In the genomic region with DNA sequence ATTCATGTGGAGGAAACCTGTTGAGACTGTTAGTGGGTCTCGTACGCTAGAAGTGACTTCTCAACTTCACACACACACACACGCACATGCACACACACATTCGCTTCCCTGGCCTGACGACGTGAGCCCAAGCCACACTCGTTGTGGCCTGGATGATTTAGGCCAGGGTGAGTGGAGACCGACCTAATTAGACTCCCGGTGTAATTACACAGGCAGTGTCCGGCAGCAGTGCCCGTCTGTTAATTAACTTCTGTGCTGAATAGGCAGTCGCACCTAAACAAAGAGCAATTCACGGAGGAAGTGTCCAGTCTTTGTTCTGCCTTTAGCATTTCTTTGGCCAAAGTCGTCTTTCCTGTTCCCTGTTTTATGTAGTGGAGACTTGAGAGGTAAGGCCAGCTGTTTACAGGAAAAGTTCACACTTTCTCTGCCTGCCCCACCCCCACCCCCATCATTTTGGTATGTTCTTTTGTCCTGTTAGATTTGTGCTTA, we compare ENCODE assay signal across 24 mouse cellular contexts.
DNase-seq lines count a peak whose midpoint lies in the region; ATAC-seq lines count a peak whose summit lies in the region.
"Had no signal": no experiment of that assay in that cellular context is flagged by ENCODE, and none has a peak within 500 bp of the region (broad histone marks: within the 10 kb centered on the region; RNA-seq: fewer than 3 reads in every experiment).

No protein-coding gene starts in this region.

- 0 out of 2 replicates have a peak overlapping the region, but pooled peaks have one; percentile 33 for H3K27ac ChIP-seq in kidney, embryonic 16.5 days (ENCODE audit: low read length)
- peak overlapping the region; percentile 44; the same call in 1 of the 2 replicates for H3K27ac ChIP-seq in embryonic facial prominence, embryonic 10.5 days (replicated peaks)
- H3K27ac ChIP-seq: embryonic facial prominence, embryonic 15.5 days; forebrain, embryonic 15.5 days; hindbrain, embryonic 14.5 days; limb, embryonic 12.5 days; liver, embryonic 13.5 days; midbrain, embryonic 12.5 days; neural tube, embryonic 12.5 days had no signal

- H3K4me2 ChIP-seq in kidney, embryonic 16.5 days (replicated peaks; ENCODE audit: low read depth, low read length): no peak overlapping the region
- H3K4me2 ChIP-seq: embryonic facial prominence, embryonic 15.5 days; forebrain, embryonic 15.5 days; hindbrain, embryonic 14.5 days; limb, embryonic 12.5 days; liver, embryonic 13.5 days; midbrain, embryonic 12.5 days; neural tube, embryonic 12.5 days had no signal

- no peak overlapping the region for H3K4me3 ChIP-seq in kidney, embryonic 16.5 days (ENCODE audit: low read length)
- no peak overlapping the region for H3K4me3 ChIP-seq in embryonic facial prominence, embryonic 10.5 days
- H3K4me3 ChIP-seq: embryonic facial prominence, embryonic 15.5 days; forebrain, embryonic 15.5 days; limb, embryonic 12.5 days; liver, embryonic 13.5 days; midbrain, embryonic 12.5 days; neural tube, embryonic 12.5 days had no signal

- H3K9me3 ChIP-seq in kidney, embryonic 16.5 days (ENCODE audit: low read length): no peaks in the 10 kb centered on the region
- H3K9me3 ChIP-seq in embryonic facial prominence, embryonic 10.5 days: no peaks in the 10 kb centered on the region
- H3K9me3 ChIP-seq: embryonic facial prominence, embryonic 15.5 days; forebrain, embryonic 15.5 days; G1E; limb, embryonic 12.5 days; liver, embryonic 13.5 days; midbrain, embryonic 12.5 days; neural tube, embryonic 12.5 days had no signal

- no peaks in the 10 kb centered on the region for H3K36me3 ChIP-seq in kidney, embryonic 16.5 days (ENCODE audit: insufficient read depth, low read length)
- H3K36me3 ChIP-seq in embryonic facial prominence, embryonic 10.5 days (replicated peaks): peaks cover 3% of the 10 kb centered on the region; the same call in 1 of the 2 replicates
- H3K36me3 ChIP-seq: forebrain, embryonic 15.5 days; limb, embryonic 12.5 days; liver, embryonic 13.5 days; midbrain, embryonic 12.5 days; neural tube, embryonic 12.5 days had no signal

- WGBS in kidney, embryonic 16.5 days: 36% methylated on average over 14 of the region's 14 CpGs
- WGBS in embryonic facial prominence, embryonic 10.5 days: 35% methylated on average over 14 of the region's 14 CpGs

- ATAC-seq in kidney, embryonic 16.5 days (ENCODE audit: low FRiP score, low TSS enrichment): 0 out of 2 replicates have a peak, but pooled peaks have one; percentile 42
- ATAC-seq: CD4-positive, CD25-positive, alpha-beta regulatory T cell, adult 4 months; forebrain, embryonic 15.5 days; inflammation-experienced regulatory T-cells, adult 6 months had no signal

- H3K9ac ChIP-seq in kidney, embryonic 16.5 days (replicated peaks; ENCODE audit: low read length): no peak overlapping the region
- H3K9ac ChIP-seq: embryonic facial prominence, embryonic 15.5 days; forebrain, embryonic 15.5 days; hindbrain, embryonic 14.5 days; limb, embryonic 12.5 days; liver, embryonic 13.5 days; midbrain, embryonic 12.5 days; neural tube, embryonic 12.5 days had no signal

- no peaks in the 10 kb centered on the region for H3K27me3 ChIP-seq in kidney, embryonic 16.5 days (ENCODE audit: insufficient read depth, low read length)
- H3K27me3 ChIP-seq in embryonic facial prominence, embryonic 10.5 days (replicated peaks; ENCODE audit: low read depth, poor library complexity, severe bottlenecking): 0 out of 2 replicates have a peak, but pooled peaks cover 4% of the 10 kb centered on the region
- H3K27me3 ChIP-seq: embryonic facial prominence, embryonic 15.5 days; forebrain, embryonic 15.5 days; liver, embryonic 13.5 days; midbrain, embryonic 12.5 days; neural tube, embryonic 12.5 days had no signal

- DNase-seq in cerebellum, adult 9-10 months: peak; percentile 28
- no peak for DNase-seq in cerebellum, postnatal 10 days
- no peak for DNase-seq in kidney, postnatal 14 days
- peak; percentile 23 for DNase-seq in ES-CJ7 (ENCODE audit: low read depth, low spot score)
- no peak for DNase-seq in embryonic facial prominence, embryonic 10.5 days (ENCODE audit: low spot score)
- no peak for DNase-seq in heart, adult 9 months (ENCODE audit: low spot score in 2 of 2)
- DNase-seq: adrenal gland, postnatal 25 days; cerebellum, adult 11 months; gastrocnemius, postnatal 14 days; heart, adult 11 months; liver, embryonic 13.5 days; lung, adult 2 months; lung, postnatal 14 days; thymus, postnatal 14 days had no signal

- peaks cover 9% of the 10 kb centered on the region; the same call in 1 of the 2 replicates for H3K4me1 ChIP-seq in kidney, embryonic 16.5 days (ENCODE audit: insufficient read depth, low read length)
- H3K4me1 ChIP-seq in embryonic facial prominence, embryonic 10.5 days: peaks cover 24% of the 10 kb centered on the region
- H3K4me1 ChIP-seq: embryonic facial prominence, embryonic 15.5 days; liver, embryonic 13.5 days had no signal

Comparison
In these comparisons a context has a peak if more than half of its experiments do, and no peak if none do; other contexts are left out.
1. DNase-seq: peak in cerebellum, adult 9-10 months (single experiment) and ES-CJ7 (single experiment); none in cerebellum, postnatal 10 days (0 of 2), kidney, postnatal 14 days (single experiment), embryonic facial prominence, embryonic 10.5 days (single experiment) and heart, adult 9 months (0 of 2).